Mouse (Mus musculus) intestine, embryonic 14.5 days (tissue): ENCODE data around the gene Agpat3. TPM values are rescaled to one million over a fixed set of nuclear protein-coding genes. Genes with fewer than 3 reads are reported as not detected.

Experiments used
- ATAC-seq: fragments of 200-750 bp; cut with Nextera tagmentation; replicated peaks from 2 replicates; pipeline ENCODE4 v1.8.0; 2017; ENCODE audit warnings: low read depth, moderate number of reproducible peaks, moderate TSS enrichment, moderate library complexity; ENCODE audit not compliant: low FRiP score, low TSS enrichment
- DNase-seq: peaks from one replicate; pipeline ENCODE4 v3.0.0-alpha.2; 2018; ENCODE audit warnings: low spot score
- H3K27ac ChIP-seq: fragments of 300-500 bp; sonication (generic); 2 replicates; pipeline ENCODE4 v1.5.1; 2014; ENCODE audit warnings: low read depth, mild to moderate bottlenecking, control low read depth
- H3K27me3 ChIP-seq: fragments of 300-500 bp; sonication (generic); replicated peaks from 2 replicates; pipeline ENCODE4 v1.6.1; 2014; ENCODE audit warnings: low read length, control low read depth; ENCODE audit not compliant: control insufficient read depth, insufficient read depth
- H3K36me3 ChIP-seq: fragments of 300-500 bp; sonication (generic); 2 replicates; pipeline ENCODE4 v1.6.1; 2014; ENCODE audit warnings: low read length, control low read depth; ENCODE audit not compliant: control insufficient read depth, insufficient read depth
- H3K4me1 ChIP-seq: fragments of 300-500 bp; sonication (generic); replicated peaks from 2 replicates; pipeline ENCODE4 v1.6.1; 2014; ENCODE audit warnings: low read length, control low read depth, mixed read lengths; ENCODE audit not compliant: control insufficient read depth, insufficient read depth
- H3K4me2 ChIP-seq: fragments of 300-500 bp; sonication (generic); 2 replicates; pipeline ENCODE4 v1.6.1; 2014; ENCODE audit warnings: low read length
- H3K4me3 ChIP-seq: fragments of 300-500 bp; sonication (generic); 2 replicates; pipeline ENCODE4 v1.5.1; 2014; ENCODE audit warnings: low read depth, low read length, control low read depth, mixed read lengths
- H3K9ac ChIP-seq: fragments of 300-500 bp; sonication (generic); 2 replicates; pipeline ENCODE4 v1.6.1; 2014; ENCODE audit warnings: mild to moderate bottlenecking, low read length
- H3K9me3 ChIP-seq: fragments of 300-500 bp; sonication (generic); 2 replicates; pipeline ENCODE4 v1.6.1; 2016; ENCODE audit warnings: low read length, control low read depth; ENCODE audit not compliant: control insufficient read depth
- WGBS: fragments of 180-500 bp; shearing (Covaris S2); extraction: QIAGEN DNeasy Blood & Tissue Kit; methylation state at CpG from one replicate; pipeline ENCODE4 v1.1.7; 2014; 5-methylcytosine and 5-hydroxymethylcytosine counted together
- polyA plus RNA-seq: library from polyadenylated mRNA; unstranded; fragments of >200 nt; fragmentation: Nextera tagmentation; extraction: Ambion mirVana; gene quantifications from 2 replicates; pipeline ENCODE4 v1.2.1, GENCODE M21; 2014

The Agpat3 gene
- polyA plus RNA-seq, 1 experiment from 2014 or later: 59.2 TPM

DNA sequence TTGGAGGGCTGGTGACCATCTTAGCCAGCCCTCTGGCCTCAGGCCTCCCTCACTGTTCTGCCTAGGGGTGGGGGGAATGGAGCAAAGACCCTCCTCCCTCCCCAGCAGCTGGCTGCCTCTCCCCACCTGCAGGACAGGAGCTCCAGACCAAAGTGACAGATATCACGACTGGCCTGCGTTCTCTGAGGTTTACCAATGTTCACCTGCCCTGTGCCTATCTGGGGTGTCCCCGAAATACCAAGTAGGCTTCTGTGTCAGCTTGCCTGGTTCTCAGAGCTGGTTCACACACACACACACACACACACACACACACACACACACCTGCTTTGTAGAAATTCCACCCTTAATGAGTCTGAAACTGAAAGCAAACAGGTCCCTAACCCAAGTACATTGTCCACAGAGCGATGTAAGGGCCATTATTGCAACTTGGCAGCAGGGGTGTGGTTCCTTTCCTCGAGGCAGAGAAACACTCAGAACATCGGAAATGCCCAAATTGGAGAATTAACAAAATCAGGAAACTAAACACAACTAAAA is 94.1 kb downstream of the Agpat3 start:
- Histone ChIP-seq H3K9ac (no peak overlapping the region), H3K9me3 (no peaks in the 10 kb centered on the region), H3K4me2 (no peak overlapping the region), H3K4me3 (no peak overlapping the region), H3K27me3 (no peaks in the 10 kb centered on the region), H3K27ac (no peak overlapping the region), H3K4me1 (no peaks in the 10 kb centered on the region), H3K36me3 (no peaks in the 10 kb centered on the region)
- no peak for DNase-seq
- no peak for ATAC-seq
- 76% methylated on average over 6 of the region's 6 CpGs for WGBS

DNA sequence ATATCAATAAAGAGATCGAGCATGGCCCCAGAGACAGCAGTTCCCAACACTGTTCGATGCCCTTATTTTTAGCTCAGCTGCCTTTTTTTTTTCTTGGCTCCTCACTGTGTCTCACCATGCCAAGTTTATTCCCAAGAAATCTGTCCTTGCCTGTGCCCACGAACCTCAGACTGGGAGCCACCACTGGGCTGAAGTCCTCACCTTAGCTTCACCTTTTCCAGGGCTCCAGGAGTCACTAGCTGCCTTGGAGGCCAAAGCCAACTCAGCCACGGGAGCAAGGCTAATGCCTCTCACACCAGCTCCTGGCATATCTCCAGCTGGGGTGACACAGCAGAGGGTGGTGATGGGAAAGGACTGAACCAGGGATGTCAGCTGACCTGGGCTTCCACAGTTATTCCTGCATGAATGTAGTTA is 96.6 kb downstream of the Agpat3 start:
- no peak overlapping the region for H3K27ac ChIP-seq
- H3K27me3 ChIP-seq: no peaks in the 10 kb centered on the region
- H3K9me3 ChIP-seq: no peaks in the 10 kb centered on the region
- no peak overlapping the region for H3K4me2 ChIP-seq
- DNase-seq: no peak
- WGBS: 79% methylated on average over 4 of the region's 4 CpGs
- no peaks in the 10 kb centered on the region for H3K4me1 ChIP-seq
- H3K4me3 ChIP-seq: no peak overlapping the region
- no peaks in the 10 kb centered on the region for H3K36me3 ChIP-seq
- no peak for ATAC-seq
- no peak overlapping the region for H3K9ac ChIP-seq

DNA sequence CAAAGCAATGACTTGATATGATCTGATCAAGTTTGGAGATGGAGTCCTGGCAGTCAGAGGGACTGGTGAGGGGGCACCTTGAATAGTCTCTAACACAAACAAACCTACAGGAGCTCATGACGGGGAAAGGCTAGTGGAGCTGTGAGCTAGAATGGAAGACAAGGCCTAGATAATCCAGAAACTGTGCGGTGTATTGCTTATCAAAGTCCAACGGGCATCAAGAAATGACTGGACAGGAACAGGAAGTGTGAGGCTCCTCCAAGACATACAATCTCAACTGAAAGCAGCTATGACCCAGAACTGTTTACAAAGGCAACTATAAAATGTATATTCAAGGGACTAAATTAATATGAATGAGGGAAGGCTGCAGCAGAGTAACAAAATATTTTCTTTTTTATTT is 105.1 kb downstream of the Agpat3 start:
- Histone ChIP-seq H3K36me3 (no peaks in the 10 kb centered on the region), H3K9me3 (no peaks in the 10 kb centered on the region), H3K4me1 (peaks cover 15% of the 10 kb centered on the region), H3K9ac (no peak overlapping the region), H3K27ac (no peak overlapping the region), H3K27me3 (no peaks in the 10 kb centered on the region), H3K4me2 (no peak overlapping the region), H3K4me3 (no peak overlapping the region)
- 78% methylated on average over 3 of the region's 3 CpGs for WGBS
- no peak for ATAC-seq
- no peak for DNase-seq

DNA sequence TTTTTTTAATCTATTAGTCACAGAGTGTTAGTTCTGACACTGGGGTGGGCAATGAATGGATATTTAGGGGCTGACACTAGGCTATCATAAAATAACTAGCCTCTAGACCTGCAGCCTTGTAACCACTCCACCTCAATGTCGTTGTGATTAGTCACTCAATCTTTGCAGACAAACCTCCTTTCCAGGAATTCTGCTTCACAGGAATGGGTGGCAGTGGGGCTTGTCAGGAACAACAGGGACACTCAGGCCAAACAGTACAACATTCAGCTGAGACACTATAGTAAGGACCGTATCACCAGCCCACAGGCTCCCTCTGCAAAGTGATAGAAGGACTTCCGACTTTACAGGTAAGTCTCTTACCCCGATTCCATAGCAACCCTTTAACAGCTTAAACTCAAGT is 105.6 kb downstream of the Agpat3 start:
- ATAC-seq (no peak), DNase-seq (no peak)
- Histone ChIP-seq H3K4me3 (no peak overlapping the region), H3K27ac (no peak overlapping the region), H3K36me3 (no peaks in the 10 kb centered on the region), H3K4me1 (peaks cover 15% of the 10 kb centered on the region), H3K9ac (no peak overlapping the region), H3K4me2 (no peak overlapping the region), H3K9me3 (no peaks in the 10 kb centered on the region), H3K27me3 (no peaks in the 10 kb centered on the region)
- 82% methylated on average over 4 of the region's 4 CpGs for WGBS

DNA sequence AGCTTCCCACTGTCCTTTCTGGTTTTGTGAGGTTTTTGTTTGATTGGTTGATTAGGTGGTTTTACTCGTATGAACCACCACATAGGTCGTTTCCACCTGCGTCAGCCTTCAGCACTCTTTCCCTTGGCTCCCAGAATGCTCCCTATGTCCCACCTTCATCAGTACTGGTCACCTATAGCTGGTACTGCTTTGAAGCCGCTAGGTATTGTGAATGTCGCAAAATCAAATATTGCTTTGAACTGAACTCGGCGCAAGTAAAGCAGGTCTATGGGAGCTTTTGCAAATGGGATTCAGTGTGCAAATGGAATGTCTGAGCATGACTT is 107.1 kb downstream of the Agpat3 start:
- Histone ChIP-seq H3K4me1 (peaks cover 15% of the 10 kb centered on the region), H3K27ac (no peak overlapping the region), H3K27me3 (no peaks in the 10 kb centered on the region), H3K9ac (peak overlapping the region; percentile 72), H3K4me3 (peak overlapping the region; percentile 78), H3K9me3 (no peaks in the 10 kb centered on the region), H3K4me2 (peak overlapping the region; percentile 99), H3K36me3 (no peaks in the 10 kb centered on the region)
- WGBS: 18% methylated on average over 7 of the region's 7 CpGs
- no peak for DNase-seq
- ATAC-seq: peak; percentile 6; the same call in 1 of the 2 replicates

DNA sequence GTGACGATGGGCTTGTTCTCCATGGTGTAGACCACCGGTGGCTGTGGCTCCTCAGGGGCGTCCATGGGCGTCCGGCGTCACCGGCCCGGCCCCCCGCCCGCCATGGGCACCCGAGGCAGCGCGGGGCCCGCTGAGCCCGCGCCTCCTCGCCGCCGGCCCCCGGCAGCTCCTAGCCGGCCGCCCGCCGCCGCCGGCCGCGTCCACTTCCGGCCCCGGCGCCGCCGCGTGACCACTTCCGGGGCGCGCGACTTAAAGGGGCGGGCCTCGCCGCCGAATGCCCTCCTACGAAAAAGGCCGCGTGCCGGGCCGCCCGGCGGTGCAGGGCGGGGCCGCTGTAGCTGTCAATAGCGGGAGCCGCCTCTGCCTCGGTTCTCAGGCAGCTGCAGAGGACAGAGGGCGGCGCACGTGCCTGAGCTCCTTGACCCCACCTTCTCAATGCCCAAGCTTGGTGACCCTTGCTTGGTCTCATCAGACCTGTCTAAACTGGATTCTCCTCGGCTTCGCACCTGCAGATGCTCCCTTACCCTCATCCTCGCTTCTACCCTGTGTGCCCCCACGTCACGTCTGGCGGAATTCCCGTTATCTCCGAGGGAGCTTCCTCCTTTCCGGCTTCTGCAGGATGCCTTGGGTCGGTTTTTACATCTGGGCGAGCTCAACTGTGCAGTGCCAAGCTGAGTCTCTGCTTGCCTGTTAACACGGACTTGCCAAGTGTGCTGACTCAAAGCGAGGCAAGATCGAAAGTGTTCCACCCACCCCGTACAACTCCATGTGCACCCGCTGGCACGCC is 107.7 kb downstream of the Agpat3 start, which contains the start of gene Trappc10:
Gene Trappc10, minus strand, starts transcription at position 204 of the 787 bp plus-strand sequence.
- Histone ChIP-seq H3K4me3 (peak within 1 kb of the TSS; percentile 78), H3K27me3 (no peaks in the 10 kb centered on the region), H3K9ac (peak within 1 kb of the TSS; percentile 72), H3K9me3 (no peaks in the 10 kb centered on the region), H3K27ac (0 out of 2 replicates have a peak within 1 kb of the TSS, but pooled peaks have one; percentile 22), H3K4me1 (peaks cover 15% of the 10 kb centered on the region), H3K4me2 (peak within 1 kb of the TSS; percentile 99), H3K36me3 (no peaks in the 10 kb centered on the region)
- ATAC-seq: peak; percentile 94
- under 1% methylated on average over 60 of the region's 74 CpGs for WGBS
- peak; percentile 90 for DNase-seq

DNA sequence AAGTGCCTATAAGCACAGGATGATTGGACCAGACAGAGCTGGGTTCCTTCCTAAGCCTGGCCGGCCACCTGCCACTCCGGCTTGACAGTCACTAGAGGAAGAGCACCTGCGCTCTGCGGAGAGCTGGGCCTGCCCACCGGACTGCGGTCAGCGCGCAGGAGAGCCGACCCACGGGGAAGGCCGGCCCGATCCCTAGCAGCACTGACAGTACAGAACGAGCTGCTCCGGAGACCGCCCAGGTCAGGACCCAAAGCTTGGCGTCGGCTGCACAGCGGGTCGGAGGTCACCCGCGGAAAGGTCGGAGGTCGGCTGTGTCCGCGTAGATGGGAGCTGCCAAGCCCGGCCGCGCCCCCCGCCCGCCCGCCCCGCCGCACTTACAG is 108.2 kb downstream of the Agpat3 start:
- Histone ChIP-seq H3K9me3 (no peaks in the 10 kb centered on the region), H3K36me3 (no peaks in the 10 kb centered on the region), H3K9ac (peak overlapping the region; percentile 72), H3K27ac (0 out of 2 replicates have a peak overlapping the region, but pooled peaks have one; percentile 22), H3K4me1 (peaks cover 15% of the 10 kb centered on the region), H3K4me2 (peak overlapping the region; percentile 99), H3K27me3 (no peaks in the 10 kb centered on the region), H3K4me3 (peak overlapping the region; percentile 78)
- DNase-seq (no peak), ATAC-seq (peak; percentile 50)
- under 1% methylated on average over 31 of the region's 33 CpGs for WGBS

DNA sequence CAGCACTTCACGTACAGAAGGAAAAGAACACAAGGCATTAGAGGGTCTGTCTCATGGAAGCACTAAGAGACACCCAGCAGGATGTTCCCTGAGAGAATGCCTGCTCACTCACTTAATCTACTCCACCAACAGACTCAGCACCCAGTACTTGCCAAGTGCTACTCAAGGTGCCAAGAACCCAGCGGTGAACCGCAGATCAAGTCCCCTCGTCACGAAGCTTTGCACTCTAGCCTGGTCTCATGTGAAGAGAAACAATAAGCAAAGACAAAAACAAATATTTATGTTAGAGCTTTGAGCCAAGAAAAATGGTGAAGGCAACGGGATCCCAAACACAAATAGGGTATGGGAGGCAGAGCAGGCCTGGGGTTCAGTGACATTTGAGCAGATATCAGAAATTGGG is 113.4 kb downstream of the Agpat3 start:
- no peak overlapping the region for H3K4me2 ChIP-seq
- no peak overlapping the region for H3K9ac ChIP-seq
- no peak for DNase-seq
- no peaks in the 10 kb centered on the region for H3K27me3 ChIP-seq
- no peaks in the 10 kb centered on the region for H3K9me3 ChIP-seq
- H3K4me1 ChIP-seq: peaks cover 11% of the 10 kb centered on the region
- WGBS: 81% methylated on average over 6 of the region's 6 CpGs
- ATAC-seq: no peak
- H3K36me3 ChIP-seq: no peaks in the 10 kb centered on the region
- H3K27ac ChIP-seq: no peak overlapping the region
- no peak overlapping the region for H3K4me3 ChIP-seq

DNA sequence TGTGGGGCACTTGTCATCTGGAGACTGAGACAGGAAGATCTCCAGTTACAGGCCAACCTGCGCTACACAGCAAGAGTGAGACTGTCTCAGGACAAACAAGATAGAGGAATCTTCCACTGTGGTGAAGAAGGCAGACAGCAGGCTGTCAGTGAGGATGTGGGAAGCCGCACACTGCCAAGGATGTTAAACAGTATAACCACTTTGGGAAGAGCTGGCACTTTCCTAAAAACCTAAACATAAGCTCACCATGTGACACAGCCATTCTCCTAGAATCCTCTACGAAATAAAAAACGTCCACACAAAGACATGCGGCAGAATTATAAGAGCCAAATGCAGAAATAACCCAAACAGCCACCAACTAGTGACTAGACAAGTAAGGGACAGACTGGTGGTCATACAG is 114.0 kb downstream of the Agpat3 start:
- DNase-seq: no peak
- 90% methylated on average over 5 of the region's 5 CpGs for WGBS
- H3K27me3 ChIP-seq: no peaks in the 10 kb centered on the region
- no peaks in the 10 kb centered on the region for H3K9me3 ChIP-seq
- no peaks in the 10 kb centered on the region for H3K36me3 ChIP-seq
- H3K9ac ChIP-seq: no peak overlapping the region
- no peak overlapping the region for H3K27ac ChIP-seq
- H3K4me1 ChIP-seq: peaks cover 6% of the 10 kb centered on the region
- H3K4me3 ChIP-seq: no peak overlapping the region
- no peak overlapping the region for H3K4me2 ChIP-seq
- ATAC-seq: no peak
